Mouse (Mus musculus) liver, embryonic 16.5 days (tissue): Measurements from ENCODE around the gene Zfp467. TPM values are rescaled to one million over a fixed set of nuclear protein-coding genes. Genes with fewer than 3 reads are reported as not detected.

Experiments used
- ATAC-seq: fragments of 200-750 bp; cut with Nextera tagmentation; 2 replicates; pipeline ENCODE4 v1.8.0; 2017; ENCODE audit warnings: low read depth, mild to moderate bottlenecking, moderate number of reproducible peaks, moderate library complexity
- H3K27ac ChIP-seq: fragments of 300-500 bp; sonication (generic); 2 replicates; pipeline ENCODE4 v1.5.1; 2014; ENCODE audit warnings: mild to moderate bottlenecking, low read length
- H3K27me3 ChIP-seq: fragments of 300-500 bp; sonication (generic); 2 replicates; pipeline ENCODE4 v1.6.1; 2014; ENCODE audit warnings: low read depth, low read length, mixed read lengths; ENCODE audit not compliant: control insufficient read depth, insufficient read depth
- H3K36me3 ChIP-seq: fragments of 300-500 bp; sonication (generic); 2 replicates; pipeline ENCODE4 v1.6.1; 2014; ENCODE audit warnings: mild to moderate bottlenecking; ENCODE audit not compliant: control insufficient read depth, insufficient read depth
- H3K4me1 ChIP-seq: fragments of 300-500 bp; sonication (generic); 2 replicates; pipeline ENCODE4 v1.6.1; 2014; ENCODE audit warnings: low read depth, low read length, mixed read lengths; ENCODE audit not compliant: control insufficient read depth
- H3K4me2 ChIP-seq: fragments of 300-500 bp; sonication (generic); 2 replicates; pipeline ENCODE4 v1.6.1; 2014; ENCODE audit warnings: low read depth, low read length, mixed read lengths
- H3K4me3 ChIP-seq: fragments of 300-500 bp; sonication (generic); 2 replicates; pipeline ENCODE4 v1.5.1; 2014; ENCODE audit warnings: low read depth, mild to moderate bottlenecking, low read length
- H3K9ac ChIP-seq: fragments of 300-500 bp; sonication (generic); 2 replicates; pipeline ENCODE4 v1.6.1; 2014; ENCODE audit warnings: low read depth, low read length
- H3K9me3 ChIP-seq: fragments of 300-500 bp; sonication (generic); replicated peaks from 2 replicates; pipeline ENCODE4 v1.6.1; 2016; ENCODE audit warnings: low read length; ENCODE audit not compliant: control insufficient read depth
- WGBS: fragments of 180-500 bp; shearing (Covaris S2); extraction: QIAGEN DNeasy Blood & Tissue Kit; methylation state at CpG from one replicate; pipeline ENCODE4 v1.1.7; 2014; ENCODE audit not compliant: insufficient replicate concordance; 5-methylcytosine and 5-hydroxymethylcytosine counted together
- polyA plus RNA-seq: library from polyadenylated mRNA; unstranded; fragments of >200 nt; fragmentation: Nextera tagmentation; extraction: Ambion mirVana; gene quantifications from 2 replicates; pipeline ENCODE4 v1.2.1, GENCODE M21; 2015

Gene Zfp467
- 2.8 and 3.3 TPM in 2 replicates for polyA plus RNA-seq

- peaks cover 15% of the 10 kb centered on the region for H3K27me3 ChIP-seq
- peak within 1 kb of the TSS; percentile 77 for H3K4me2 ChIP-seq
- H3K27ac ChIP-seq: peak within 1 kb of the TSS; percentile 63
- peaks cover 3% of the 10 kb centered on the region; the same call in 1 of the 2 replicates for H3K4me1 ChIP-seq
- peak within 1 kb of the TSS; percentile 66 for H3K9ac ChIP-seq
- under 1% methylated on average over 65 of the region's 65 CpGs for WGBS
- peak within 1 kb of the TSS; percentile 65 for H3K4me3 ChIP-seq
- no peaks in the 10 kb centered on the region; the same call in 1 of the 2 replicates for H3K36me3 ChIP-seq
- H3K9me3 ChIP-seq: no peaks in the 10 kb centered on the region
- no peak for ATAC-seq
Observed at GRCm38 (mm10) chr6:48445181-48446101, at the start of gene Zfp467. Gene Zfp467 (minus strand): TSS chr6:48445825.

- no peaks in the 10 kb centered on the region for H3K36me3 ChIP-seq
- no peaks in the 10 kb centered on the region for H3K4me1 ChIP-seq
- ATAC-seq: no peak
- WGBS: 45% methylated on average over 8 of the region's 8 CpGs
- no peaks in the 10 kb centered on the region for H3K9me3 ChIP-seq
- no peaks in the 10 kb centered on the region for H3K27me3 ChIP-seq
- no peak overlapping the region for H3K4me2 ChIP-seq
- H3K9ac ChIP-seq: no peak overlapping the region
- H3K4me3 ChIP-seq: no peak overlapping the region
- H3K27ac ChIP-seq: no peak overlapping the region
Observed at GRCm38 (mm10) chr6:48493136-48493730, 47.6 kb upstream of the Zfp467 start.

- 45% methylated on average over 9 of the region's 9 CpGs for WGBS
Observed at GRCm38 (mm10) chr6:48491361-48491760, 45.7 kb upstream of the Zfp467 start.

GRCm38 (mm10) chr6:48489741-48490140 lies 44.1 kb upstream of the Zfp467 start:
- WGBS: 70% methylated on average over 3 of the region's 3 CpGs
- ATAC-seq: no peak
- Histone ChIP-seq H3K4me1 (no peaks in the 10 kb centered on the region), H3K4me2 (no peak overlapping the region), H3K4me3 (no peak overlapping the region), H3K9ac (no peak overlapping the region), H3K36me3 (no peaks in the 10 kb centered on the region), H3K27ac (no peak overlapping the region), H3K27me3 (no peaks in the 10 kb centered on the region), H3K9me3 (no peaks in the 10 kb centered on the region)

More at GRCm38 (mm10) chr6:48491361-48491760, 45.7 kb upstream of the Zfp467 start:
- no peak overlapping the region for H3K4me2 ChIP-seq
- H3K4me3 ChIP-seq: no peak overlapping the region
- H3K27me3 ChIP-seq: no peaks in the 10 kb centered on the region
- H3K27ac ChIP-seq: no peak overlapping the region
- H3K9ac ChIP-seq: no peak overlapping the region
- H3K9me3 ChIP-seq: no peaks in the 10 kb centered on the region
- no peaks in the 10 kb centered on the region for H3K4me1 ChIP-seq
- no peak for ATAC-seq
- no peaks in the 10 kb centered on the region for H3K36me3 ChIP-seq

GRCm38 (mm10) chr6:48487747-48488725 lies 42.4 kb upstream of the Zfp467 start:
- WGBS: 5% methylated on average over 16 of the region's 25 CpGs
- H3K36me3 ChIP-seq: no peaks in the 10 kb centered on the region
- no peak overlapping the region for H3K4me3 ChIP-seq
- no peaks in the 10 kb centered on the region for H3K4me1 ChIP-seq
- no peak for ATAC-seq
- no peak overlapping the region for H3K9ac ChIP-seq
- H3K9me3 ChIP-seq: no peaks in the 10 kb centered on the region
- H3K4me2 ChIP-seq: no peak overlapping the region
- H3K27ac ChIP-seq: no peak overlapping the region
- no peaks in the 10 kb centered on the region for H3K27me3 ChIP-seq

GRCm38 (mm10) chr6:48482501-48482900 lies 36.9 kb upstream of the Zfp467 start:
- Histone ChIP-seq H3K27me3 (no peaks in the 10 kb centered on the region), H3K4me1 (no peaks in the 10 kb centered on the region), H3K9ac (no peak overlapping the region), H3K4me2 (no peak overlapping the region), H3K27ac (no peak overlapping the region), H3K4me3 (no peak overlapping the region), H3K36me3 (no peaks in the 10 kb centered on the region), H3K9me3 (no peaks in the 10 kb centered on the region)
- 59% methylated on average over 5 of the region's 5 CpGs for WGBS
- ATAC-seq: no peak

GRCm38 (mm10) chr6:48478446-48478845 lies 32.8 kb upstream of the Zfp467 start:
- no peaks in the 10 kb centered on the region for H3K27me3 ChIP-seq
- no peak overlapping the region for H3K4me2 ChIP-seq
- no peak for ATAC-seq
- no peaks in the 10 kb centered on the region for H3K9me3 ChIP-seq
- WGBS: 64% methylated on average over 4 of the region's 4 CpGs
- no peaks in the 10 kb centered on the region for H3K36me3 ChIP-seq
- H3K4me3 ChIP-seq: no peak overlapping the region
- no peak overlapping the region for H3K9ac ChIP-seq
- H3K4me1 ChIP-seq: no peaks in the 10 kb centered on the region
- H3K27ac ChIP-seq: no peak overlapping the region

- Histone ChIP-seq H3K27ac (no peak overlapping the region), H3K4me3 (no peak overlapping the region), H3K9ac (no peak overlapping the region), H3K4me1 (peaks cover 3% of the 10 kb centered on the region), H3K36me3 (no peaks in the 10 kb centered on the region), H3K27me3 (no peaks in the 10 kb centered on the region), H3K4me2 (no peak overlapping the region), H3K9me3 (no peaks in the 10 kb centered on the region)
- no peak for ATAC-seq
- WGBS: 53% methylated on average over 2 of the region's 2 CpGs
Observed at GRCm38 (mm10) chr6:48470739-48471138, 25.1 kb upstream of the Zfp467 start.
